Mouse (Mus musculus) layer of hippocampus, postnatal 14 days (tissue): Measurements from ENCODE around the gene Popdc3. TPM values are rescaled to one million over a fixed set of nuclear protein-coding genes. Genes with fewer than 3 reads are reported as not detected.

Source experiments
- total RNA-seq, 2 experiments: library from RNA; stranded (reverse); gene quantifications; 2 replicates each; pipeline ENCODE4 v1.2.3; 2021

Popdc3 gene
- total RNA-seq, 2 experiments from 2014 or later = 7.5 to 8.5 TPM

Other genes with a start within 250 kb of the Popdc3 start
- gene Prep, start 110.9 kb upstream of the Popdc3 start, total RNA-seq = 10 to 100 TPM; 13.5 to 14.6 TPM
- 1 to 10 TPM; 5.3 to 6.4 TPM for gene Bves, start 157.7 kb downstream of the Popdc3 start, total RNA-seq